Mouse (Mus musculus) layer of hippocampus, postnatal 25 days (tissue): ENCODE data around the gene C8b. TPM values are rescaled to one million over a fixed set of nuclear protein-coding genes. Genes with fewer than 3 reads are reported as not detected.

ENCODE experiments used
- DNase-seq, 2 experiments: peaks; one replicate each; pipeline ENCODE4 v3.0.0; 2022; ENCODE audit warnings: mixed read lengths in 2 of 2, low spot score in 1 of 2; ENCODE audit errors: extremely low spot score in 1 of 2
- total RNA-seq, 2 experiments: library from RNA; stranded (reverse); gene quantifications; 2 replicates each; pipeline ENCODE4 v1.2.3; 2021

Gene C8b
- total RNA-seq, result under 1 TPM in 1 of 2 experiments, not detected in 1; 0.28 TPM

GRCm38 (mm10) chr4:104766065-104766464, at the start of gene C8b:
TSS of gene C8b (plus strand) at chr4:104766317.
- no peak for DNase-seq

- DNase-seq, result no peak
Measured at GRCm38 (mm10) chr4:104716506-104716905, 49.6 kb upstream of the C8b start.

DNA sequence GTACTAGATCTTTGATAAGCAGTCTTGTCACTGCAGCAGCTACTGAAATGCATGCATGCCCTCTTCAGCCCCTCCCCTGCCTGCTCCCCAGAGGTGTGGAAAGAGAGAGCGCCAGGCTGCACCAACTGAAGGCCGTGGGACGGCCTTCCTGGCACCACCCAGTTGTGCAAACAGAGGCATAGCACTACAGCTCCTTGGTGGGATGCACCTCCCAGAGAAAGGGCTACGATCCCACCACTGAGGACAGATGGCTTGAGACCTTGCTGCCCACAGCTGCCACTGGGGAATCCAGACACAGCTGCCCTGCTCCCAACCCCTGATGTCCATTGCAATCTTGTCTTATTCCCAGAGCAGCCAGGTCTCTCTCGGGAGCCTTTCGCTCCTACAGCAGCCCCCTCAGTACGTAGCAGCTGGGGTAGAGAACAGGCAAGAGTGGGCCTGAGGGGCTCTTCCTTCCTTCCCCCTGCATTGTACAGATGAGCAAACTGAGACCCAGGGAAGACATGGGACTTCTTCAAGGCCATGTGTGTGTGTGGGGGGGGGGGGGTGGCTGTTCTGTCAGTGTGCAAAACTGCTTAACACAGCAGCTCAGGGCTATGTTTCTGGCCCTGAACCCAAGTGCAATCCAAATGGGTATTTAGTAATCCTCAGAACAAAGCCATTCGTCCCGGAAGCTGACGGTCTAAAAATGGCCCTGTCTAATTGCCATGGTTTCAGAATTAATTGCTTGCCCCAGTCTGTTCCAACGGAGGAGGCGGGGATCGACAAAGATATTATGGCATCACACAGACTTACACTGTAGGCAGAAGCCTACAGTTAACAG, 46.9 kb upstream of the C8b start:
- peak in 1 of 2 experiments; percentile 35 for DNase-seq

GRCm38 (mm10) chr4:104723527-104724045, 42.5 kb upstream of the C8b start:
- DNase-seq, result no peak

- DNase-seq, result no peak
Measured at GRCm38 (mm10) chr4:104724258-104724657, 41.9 kb upstream of the C8b start.

- peak in 1 of 2 experiments; percentile 55 for DNase-seq
Measured at GRCm38 (mm10) chr4:104725673-104726072, 40.4 kb upstream of the C8b start.

DNA sequence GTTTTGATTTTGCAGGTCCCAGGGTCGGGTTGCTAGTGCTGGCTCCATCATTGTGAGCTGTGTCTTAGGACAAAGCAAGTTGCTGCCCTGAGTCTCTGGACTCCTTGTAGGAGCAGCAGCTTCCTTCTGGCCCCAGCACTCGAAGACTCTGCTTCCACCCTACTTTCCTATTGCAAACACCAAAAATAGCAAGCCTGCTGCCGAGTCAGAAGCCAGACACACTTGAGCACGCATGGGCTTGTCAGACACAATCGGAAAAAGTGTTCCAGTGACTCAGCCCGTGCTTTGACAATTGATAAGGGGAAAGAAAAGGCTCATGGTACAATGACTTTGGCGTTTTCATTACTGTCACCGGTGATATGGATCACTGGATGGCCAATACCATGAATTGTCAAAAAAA, 36.9 kb upstream of the C8b start:
- no peak for DNase-seq

- DNase-seq, result no peak
Measured at GRCm38 (mm10) chr4:104746500-104746899, 19.6 kb upstream of the C8b start.

GRCm38 (mm10) chr4:104754090-104754489, 12.0 kb upstream of the C8b start:
- DNase-seq, result no peak

- DNase-seq, result no peak
Measured at GRCm38 (mm10) chr4:104760878-104761624, 5.1 kb upstream of the C8b start.

DNA sequence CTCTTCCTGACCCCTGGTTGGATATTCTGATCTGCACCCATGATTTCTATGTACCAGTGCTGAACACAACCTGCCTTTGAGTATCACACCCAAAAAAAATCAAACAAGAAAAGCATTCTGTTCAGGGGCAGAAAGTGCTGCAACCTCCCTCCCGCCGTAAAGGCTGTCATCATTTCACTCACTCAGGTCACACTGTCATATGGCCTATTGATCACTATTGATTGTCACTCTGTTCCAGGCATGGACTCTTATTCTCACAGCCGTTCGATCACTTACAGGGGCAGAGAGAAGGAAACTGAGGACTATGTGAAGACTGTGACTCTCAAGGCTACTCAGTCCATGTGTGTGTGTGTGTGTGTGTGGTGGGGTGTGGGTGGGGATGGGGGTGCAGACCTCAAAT, 2.1 kb downstream of the C8b start:
- DNase-seq, result no peak

DNA sequence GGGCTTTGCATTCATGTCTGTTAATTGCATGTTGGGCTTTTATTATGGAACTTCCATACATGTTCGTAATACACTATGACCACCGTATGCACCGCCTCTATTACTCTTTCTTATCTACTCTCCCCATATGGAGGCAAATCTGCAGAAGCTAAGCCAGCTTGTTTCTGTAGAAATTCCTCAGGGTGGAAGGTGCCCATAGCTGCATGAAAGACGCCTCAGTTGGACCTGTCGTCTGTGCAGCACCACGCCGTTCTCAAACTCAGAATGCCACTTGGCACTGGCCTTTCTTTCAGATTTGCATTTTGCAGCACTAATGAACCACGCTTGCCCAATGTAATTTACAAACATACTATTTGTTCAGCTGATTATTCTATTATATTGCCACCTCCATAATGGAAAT, 3.5 kb downstream of the C8b start:
- DNase-seq, result no peak

DNA sequence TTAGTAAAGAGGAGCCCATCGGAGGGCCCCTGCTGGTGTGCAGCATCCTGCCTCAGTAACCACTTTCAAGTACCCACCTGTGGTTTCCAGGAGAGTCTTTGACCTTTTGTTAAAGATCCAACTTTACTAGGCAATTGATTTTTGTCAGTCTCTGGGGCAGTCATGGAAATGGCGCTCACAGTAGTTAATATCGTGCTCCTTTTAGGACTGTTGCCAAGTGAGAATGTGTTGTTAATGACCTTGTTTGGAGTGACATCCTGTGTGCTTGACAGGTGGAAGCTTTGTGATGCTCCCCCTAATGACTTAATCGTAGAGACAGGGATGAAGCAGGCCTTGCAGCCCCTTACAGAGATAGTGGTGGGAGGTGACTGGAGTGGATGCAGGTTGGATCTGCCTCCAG, 4.2 kb downstream of the C8b start:
- DNase-seq, result no peak

GRCm38 (mm10) chr4:104775601-104776000, 9.5 kb downstream of the C8b start:
- DNase-seq, result no peak

- DNase-seq, result no peak
Measured at GRCm38 (mm10) chr4:104779460-104779859, 13.3 kb downstream of the C8b start.

DNA sequence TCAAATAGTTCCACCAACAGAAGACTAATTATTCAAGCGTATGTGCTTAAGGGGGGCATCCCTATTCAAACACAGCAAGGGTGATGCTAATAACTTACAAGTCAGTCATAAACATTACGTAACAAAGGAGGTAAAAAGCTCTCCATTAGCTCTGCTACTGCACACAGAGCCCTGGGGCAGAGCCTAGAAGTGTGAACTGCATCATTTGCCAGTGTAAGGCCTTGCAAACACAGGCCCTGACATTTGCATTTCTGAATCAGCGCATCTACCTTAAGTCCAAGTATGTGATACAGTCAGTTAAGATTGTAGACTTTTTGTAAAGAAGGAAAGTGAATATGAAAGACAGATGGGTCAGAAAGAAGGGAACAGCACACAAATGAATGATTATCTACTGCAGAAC, 15.3 kb downstream of the C8b start:
- no peak for DNase-seq

GRCm38 (mm10) chr4:104782346-104782745, 16.2 kb downstream of the C8b start:
- DNase-seq, result no peak

- no peak for DNase-seq
Measured at GRCm38 (mm10) chr4:104792111-104792510, 26.0 kb downstream of the C8b start.

DNA sequence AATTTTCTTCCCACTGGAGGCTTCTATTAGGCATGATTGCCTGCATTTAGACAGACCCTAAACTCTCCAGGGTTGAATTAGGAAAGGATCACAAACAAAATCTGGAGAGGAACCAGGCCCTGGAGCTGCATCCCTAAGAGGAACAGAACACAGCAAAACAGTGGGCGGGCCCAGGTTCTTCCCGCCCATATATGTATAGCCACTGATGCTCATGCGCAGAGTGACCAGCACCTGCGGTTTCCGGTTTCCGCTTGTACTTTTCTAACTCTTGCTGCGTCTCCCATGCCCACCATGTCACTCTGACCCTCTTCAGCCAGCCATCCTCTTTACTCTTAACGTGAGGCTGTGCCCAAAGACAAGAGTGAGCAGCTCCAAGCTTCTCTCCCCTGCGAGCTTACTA, 32.8 kb downstream of the C8b start:
- DNase-seq, result no peak

GRCm38 (mm10) chr4:104801625-104802024, 35.5 kb downstream of the C8b start:
- DNase-seq, result no peak

- no peak for DNase-seq
Measured at GRCm38 (mm10) chr4:104804100-104804499, 38.0 kb downstream of the C8b start.
